8 mouse cellular contexts compared by ENCODE assay signal in genomic region chr7:130520049-130520425, GRCm38 (mm10). TPM values are rescaled to one million over a fixed set of nuclear protein-coding genes. Genes with fewer than 3 reads are reported as not detected.
DNase-seq lines count a peak whose midpoint lies in the region; ATAC-seq and TF ChIP-seq lines count a peak whose summit lies in the region.

TSS of gene Ate1 (minus strand) at chr7:130520369.

- H3K27me3 ChIP-seq in lung, embryonic 14.5 days (ENCODE audit: insufficient read depth, low read length) = no peaks in the 10 kb centered on the region
- H3K27me3 ChIP-seq in heart, embryonic 11.5 days (ENCODE audit: control insufficient read depth, insufficient read depth, low read length) = no peaks in the 10 kb centered on the region
- H3K27me3 ChIP-seq in midbrain, embryonic 15.5 days (replicated peaks) = no peaks in the 10 kb centered on the region

- 0 out of 2 replicates have a peak, but pooled peaks cover 2% of the 10 kb centered on the region for H3K36me3 ChIP-seq in lung, embryonic 14.5 days (ENCODE audit: insufficient read depth)
- no peaks in the 10 kb centered on the region for H3K36me3 ChIP-seq in heart, embryonic 11.5 days (ENCODE audit: control insufficient read depth, insufficient read depth, low read length)
- 0 out of 2 replicates have a peak, but pooled peaks cover 2% of the 10 kb centered on the region for H3K36me3 ChIP-seq in midbrain, embryonic 15.5 days (replicated peaks)

- no peak for TF ChIP-seq POLR2A in cortical plate, adult 2 months (IDR thresholded peaks at IDR 0.05; ENCODE audit: extremely low read depth, insufficient read depth, low read length)

- 13% methylated on average over 20 of the region's 20 CpGs for WGBS in lung, embryonic 14.5 days
- 21% methylated on average over 20 of the region's 20 CpGs for WGBS in heart, embryonic 11.5 days (ENCODE audit: insufficient replicate concordance)
- 20% methylated on average over 20 of the region's 20 CpGs for WGBS in midbrain, embryonic 15.5 days

- H3K4me3 ChIP-seq in lung, embryonic 14.5 days (ENCODE audit: low read depth, low read length) = peak within 1 kb of the TSS; percentile 75
- peak within 1 kb of the TSS; percentile 59 for H3K4me3 ChIP-seq in cortical plate, adult 2 months (ENCODE audit: insufficient read depth, low read length)
- H3K4me3 ChIP-seq in heart, embryonic 11.5 days (ENCODE audit: low read depth, low read length) = peak within 1 kb of the TSS; percentile 87
- peak within 1 kb of the TSS; percentile 87 for H3K4me3 ChIP-seq in midbrain, embryonic 15.5 days

- peaks cover 4% of the 10 kb centered on the region; the same call in 1 of the 2 replicates for H3K4me1 ChIP-seq in lung, embryonic 14.5 days (ENCODE audit: insufficient read depth)
- H3K4me1 ChIP-seq in cortical plate, adult 2 months (ENCODE audit: control insufficient read depth, insufficient read depth, low read length) = peaks cover 2% of the 10 kb centered on the region; the same call in 1 of the 2 replicates
- H3K4me1 ChIP-seq in heart, embryonic 11.5 days (ENCODE audit: control insufficient read depth, insufficient read depth, low read length) = peaks cover 14% of the 10 kb centered on the region
- H3K4me1 ChIP-seq in midbrain, embryonic 15.5 days = peaks cover 26% of the 10 kb centered on the region

- peak within 1 kb of the TSS; percentile 84 for H3K4me2 ChIP-seq in lung, embryonic 14.5 days
- H3K4me2 ChIP-seq in heart, embryonic 11.5 days = peak within 1 kb of the TSS; percentile 83
- H3K4me2 ChIP-seq in midbrain, embryonic 15.5 days = peak within 1 kb of the TSS; percentile 87

- peak within 1 kb of the TSS; percentile 95 for H3K27ac ChIP-seq in lung, embryonic 14.5 days (ENCODE audit: low read depth)
- peak within 1 kb of the TSS; percentile 98 for H3K27ac ChIP-seq in cortical plate, adult 2 months (ENCODE audit: insufficient read depth, low read length)
- H3K27ac ChIP-seq in heart, embryonic 11.5 days (ENCODE audit: low read depth, low read length) = peak within 1 kb of the TSS; percentile 97
- H3K27ac ChIP-seq in midbrain, embryonic 15.5 days = peak within 1 kb of the TSS; percentile 97

- ATAC-seq in lung, embryonic 14.5 days (ENCODE audit: insufficient read depth) = no peak
- no peak for ATAC-seq in heart, embryonic 11.5 days (replicated peaks; ENCODE audit: insufficient number of reproducible peaks, low FRiP score, low TSS enrichment)
- no peak for ATAC-seq in midbrain, embryonic 15.5 days (replicated peaks)

- H3K9ac ChIP-seq in lung, embryonic 14.5 days = peak within 1 kb of the TSS; percentile 92
- H3K9ac ChIP-seq in heart, embryonic 11.5 days (ENCODE audit: low read depth, low read length) = peak within 1 kb of the TSS; percentile 98
- peak within 1 kb of the TSS; percentile 96 for H3K9ac ChIP-seq in midbrain, embryonic 15.5 days

- TF ChIP-seq CTCF in lung, embryonic 14.5 days (IDR thresholded peaks at IDR 0.05; ENCODE audit: low read depth) = no peak
- no peak for TF ChIP-seq CTCF in cortical plate, adult 2 months (IDR thresholded peaks at IDR 0.05; ENCODE audit: extremely low read depth, insufficient read depth, low read length)

- DNase-seq in lung, embryonic 14.5 days = no peak
- no peak for DNase-seq in lung, postnatal 36 days
- no peak for DNase-seq in layer of hippocampus, postnatal 36 days
- no peak for DNase-seq in cerebellum, adult 9-10 months
- DNase-seq in urinary bladder, postnatal 25 days (ENCODE audit: low spot score) = no peak

- no peaks in the 10 kb centered on the region for H3K9me3 ChIP-seq in lung, embryonic 14.5 days (ENCODE audit: low read depth, low read length)
- H3K9me3 ChIP-seq in heart, embryonic 11.5 days (replicated peaks; ENCODE audit: control insufficient read depth, low read length) = no peaks in the 10 kb centered on the region
- H3K9me3 ChIP-seq in midbrain, embryonic 15.5 days = no peaks in the 10 kb centered on the region

RNA-seq across cellular contexts. Expression of gene Ate1, which starts in this region (rescaled TPM):
- polyA plus RNA-seq in lung, embryonic 14.5 days (2014; fragmentation: Nextera tagmentation; extraction: Ambion mirVana) = 70.6 and 72.9 TPM in 2 replicates
- polyA plus RNA-seq in cortical plate, adult 2 months (2012; rRNA removed) = 22.6 and 26.1 TPM in 2 replicates
- 55.5 and 67.1 TPM in 2 replicates for polyA plus RNA-seq in heart, embryonic 11.5 days (2014; fragmentation: Nextera tagmentation; extraction: Ambion mirVana)
- total RNA-seq in layer of hippocampus, postnatal 36 days (2021) = 10 to 100 TPM; 72.8 to 74.0 TPM
- polyA plus RNA-seq in midbrain, embryonic 15.5 days (2015; fragmentation: Nextera tagmentation; extraction: Ambion mirVana) = 111 and 117 TPM in 2 replicates
